Mouse (Mus musculus) megakaryocyte, embryonic 14.5 days (primary cell): ENCODE data around the gene Msl1. TPM values are rescaled to one million over a fixed set of nuclear protein-coding genes. Genes with fewer than 3 reads are reported as not detected.

ENCODE experiments used
- H3K27me3 ChIP-seq: replicated peaks from 2 replicates; pipeline ENCODE3; 2012; ENCODE audit warnings: inconsistent platforms
- H3K36me3 ChIP-seq: replicated peaks from 2 replicates; pipeline ENCODE3; 2012; ENCODE audit warnings: low read length, inconsistent platforms, mixed read lengths
- H3K4me1 ChIP-seq: 2 replicates; pipeline ENCODE4 v1.6.1; 2012; ENCODE audit warnings: inconsistent platforms
- H3K4me3 ChIP-seq: replicated peaks from 2 replicates; pipeline ENCODE3; 2012; ENCODE audit warnings: moderate library complexity, mild to moderate bottlenecking, inconsistent platforms
- H3K9me3 ChIP-seq: 2 replicates; pipeline ENCODE4 v1.6.1; 2012; ENCODE audit warnings: inconsistent platforms
- FLI1 ChIP-seq: IDR thresholded peaks from 2 replicates; pipeline ENCODE4 v1.6.1; 2012; ENCODE audit warnings: low read length, inconsistent platforms, mixed read lengths
- GATA1 ChIP-seq: IDR thresholded peaks from 3 replicates; pipeline ENCODE4 v1.6.1; 2012; ENCODE audit warnings: mixed read lengths, low read length, inconsistent platforms, borderline replicate concordance
- polyA plus RNA-seq: library from polyadenylated mRNA; stranded (reverse); fragments of >175 nt; gene quantifications from 2 replicates; pipeline ENCODE4 v1.2.3, GENCODE M21; 2012; ENCODE audit warnings: low replicate concordance; ENCODE audit not compliant: insufficient read depth

Msl1 gene
- polyA plus RNA-seq, 1 experiment: 30.0 TPM

DNA sequence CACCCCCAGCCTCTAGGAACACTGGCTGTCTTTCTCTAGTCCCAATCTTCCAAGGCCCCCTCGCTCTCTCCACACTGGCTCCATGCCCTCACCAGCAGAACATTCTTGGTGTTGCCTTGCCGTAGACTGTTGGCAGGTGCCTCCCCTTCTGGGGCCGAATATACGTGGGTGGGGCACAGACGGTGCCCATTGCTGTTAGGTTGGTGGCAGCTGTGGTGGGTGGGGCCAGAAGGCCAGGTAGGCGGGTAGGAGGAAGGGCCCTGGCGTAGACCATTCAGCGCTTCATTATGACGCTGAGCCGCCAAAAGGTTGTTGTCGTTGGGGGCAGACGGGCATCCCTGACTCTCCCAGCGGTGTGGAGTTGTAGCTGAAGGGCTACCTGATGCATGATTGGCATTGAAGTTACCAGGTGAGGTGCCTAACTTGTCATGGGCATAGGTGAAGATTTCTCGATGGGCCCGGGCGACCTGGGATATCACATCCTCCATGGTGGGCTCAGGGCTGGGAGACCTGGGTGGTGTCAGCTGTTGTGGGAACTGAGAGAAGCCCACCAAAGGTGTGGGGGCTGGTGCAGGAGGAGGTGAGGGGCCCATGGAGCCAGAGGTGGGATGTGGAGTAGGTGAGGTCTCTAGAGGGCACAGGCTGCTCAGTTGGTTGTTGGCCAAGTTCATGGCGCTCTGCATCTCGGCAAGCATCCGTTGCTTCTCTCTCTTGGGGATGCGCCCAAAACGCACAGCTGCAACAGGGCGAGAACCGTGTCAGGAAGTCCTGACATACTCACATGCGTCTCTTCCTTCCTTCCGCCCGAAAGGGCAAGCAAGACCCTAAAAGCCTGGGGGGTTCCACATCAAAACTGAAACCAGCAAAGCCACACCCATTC lies 25.0 kb upstream of the Msl1 start:
- Histone ChIP-seq H3K36me3 (peaks cover 63% of the 10 kb centered on the region), H3K4me1 (peaks cover 99% of the 10 kb centered on the region), H3K27me3 (no peaks in the 10 kb centered on the region), H3K4me3 (no peak overlapping the region), H3K9me3 (no peaks in the 10 kb centered on the region)
- TF ChIP-seq GATA1 (no peak), FLI1 (no peak)

DNA sequence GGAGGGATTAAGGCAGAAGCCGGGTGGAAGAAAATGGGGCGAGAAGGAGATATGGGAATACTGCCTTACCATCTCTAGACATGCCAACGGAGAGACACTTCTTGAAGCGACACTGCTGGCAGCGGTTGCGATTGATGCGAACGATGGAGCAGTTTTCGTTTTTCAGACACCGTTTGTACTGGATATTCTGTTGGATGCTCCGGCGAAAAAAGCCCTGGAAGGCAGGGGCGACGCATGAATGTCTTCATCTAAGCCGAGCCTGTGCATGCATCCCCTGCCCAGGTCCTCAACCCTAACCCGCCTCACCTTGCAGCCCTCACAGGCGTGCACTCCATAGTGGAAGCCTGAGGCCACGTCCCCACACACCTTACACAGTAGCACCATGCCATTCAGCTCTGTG lies 24.2 kb upstream of the Msl1 start:
- Histone ChIP-seq H3K36me3 (peaks cover 56% of the 10 kb centered on the region), H3K27me3 (no peaks in the 10 kb centered on the region), H3K4me1 (peaks cover 99% of the 10 kb centered on the region), H3K4me3 (peak overlapping the region; percentile 51), H3K9me3 (no peaks in the 10 kb centered on the region)
- TF ChIP-seq FLI1 (no peak), GATA1 (no peak)

DNA sequence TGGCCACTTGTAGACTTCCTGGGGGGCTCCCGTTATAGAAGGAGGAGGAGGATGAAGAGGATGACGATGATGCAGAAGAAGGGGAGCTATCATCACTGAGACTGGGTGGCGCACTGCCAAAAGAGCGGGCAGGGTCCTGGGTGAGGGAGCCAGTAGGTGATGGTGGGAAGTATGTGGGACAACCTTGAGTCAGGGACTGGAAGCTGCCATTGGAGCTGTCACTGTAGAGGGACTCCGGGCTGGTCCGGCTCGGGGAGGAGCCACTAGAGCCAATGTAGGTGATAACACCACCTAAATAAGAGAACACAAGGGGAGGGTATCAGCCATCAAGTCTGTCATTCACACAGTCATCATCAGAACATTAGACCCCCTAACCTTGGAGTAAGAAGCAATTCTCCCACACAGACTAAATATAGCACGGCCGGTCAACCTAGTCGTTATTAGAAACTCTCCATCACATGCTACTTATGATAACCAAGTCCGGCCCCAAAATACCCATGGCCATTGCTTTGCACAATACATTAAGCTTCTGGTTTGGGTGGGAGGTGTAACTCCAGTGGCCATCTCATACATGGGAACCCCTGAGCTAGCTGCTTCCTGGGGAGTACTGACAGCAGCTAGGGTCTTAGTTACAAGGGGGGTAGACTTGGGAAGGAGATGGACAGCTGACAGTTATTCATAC lies 23.3 kb upstream of the Msl1 start:
- Histone ChIP-seq H3K4me3 (peak overlapping the region; percentile 92), H3K27me3 (no peaks in the 10 kb centered on the region), H3K9me3 (no peaks in the 10 kb centered on the region), H3K36me3 (peaks cover 49% of the 10 kb centered on the region), H3K4me1 (peaks cover 99% of the 10 kb centered on the region)
- TF ChIP-seq GATA1 (no peak), FLI1 (no peak)

DNA sequence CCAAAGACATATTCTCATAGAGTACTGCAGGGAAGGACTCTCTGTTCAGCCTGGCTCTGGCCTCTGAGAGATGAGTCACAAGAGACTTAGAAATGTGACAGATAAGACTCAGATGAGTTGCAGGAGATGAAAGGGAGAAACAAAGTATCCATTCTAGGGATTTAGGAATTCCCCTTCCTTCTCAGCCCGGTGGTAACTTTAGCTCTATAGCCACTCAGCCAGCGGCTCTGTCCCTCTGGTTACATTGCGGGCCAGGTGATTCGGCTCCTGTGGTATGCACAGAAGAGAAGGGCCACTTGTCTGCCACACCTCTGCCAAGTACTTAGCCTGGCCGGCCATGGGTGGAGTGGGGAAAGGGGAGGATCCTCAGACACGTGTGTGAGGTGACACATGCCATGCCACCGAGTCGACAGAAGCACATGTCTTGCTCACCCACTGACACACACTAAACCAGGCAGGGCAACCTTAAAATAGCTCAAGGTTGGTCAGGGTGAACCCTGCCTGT lies 22.6 kb upstream of the Msl1 start:
- Histone ChIP-seq H3K4me1 (peaks cover 99% of the 10 kb centered on the region), H3K36me3 (peaks cover 45% of the 10 kb centered on the region), H3K4me3 (peak overlapping the region; percentile 92), H3K9me3 (no peaks in the 10 kb centered on the region), H3K27me3 (no peaks in the 10 kb centered on the region)
- TF ChIP-seq GATA1 (no peak), FLI1 (no peak)

DNA sequence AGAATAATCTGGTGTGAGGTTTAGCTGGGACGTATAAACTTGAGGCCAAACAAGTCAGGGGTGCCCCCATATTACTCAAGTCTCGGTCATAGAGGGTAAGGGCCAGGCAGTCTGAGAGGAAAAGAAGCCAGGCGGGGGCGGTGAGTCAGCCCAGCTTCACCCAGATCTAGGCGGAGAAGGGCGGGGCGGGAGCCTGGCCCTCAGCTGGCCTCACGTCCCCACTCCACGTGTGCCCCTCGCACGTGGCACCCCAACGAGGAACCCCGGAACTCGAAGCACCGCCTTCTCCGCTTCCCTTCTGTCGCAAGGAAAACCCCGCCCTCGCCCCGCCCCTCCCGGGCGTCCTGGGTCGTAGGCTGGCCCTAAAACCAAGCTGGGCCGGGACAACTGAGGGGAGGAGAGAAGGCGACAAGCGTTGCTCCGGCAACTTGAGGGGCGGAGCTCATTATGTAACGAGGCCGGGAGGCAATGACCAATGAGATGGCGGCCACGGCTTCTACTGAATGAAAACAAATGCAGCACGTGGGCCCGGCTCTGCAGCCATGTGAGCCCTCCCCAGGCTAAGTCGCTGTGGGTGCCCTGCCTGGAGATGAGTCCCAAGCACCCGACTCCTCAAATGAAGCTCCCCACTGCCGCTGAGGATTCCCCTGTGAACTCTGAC lies 21.6 kb upstream of the Msl1 start:
- no peaks in the 10 kb centered on the region for H3K27me3 ChIP-seq
- H3K36me3 ChIP-seq: peaks cover 35% of the 10 kb centered on the region
- no peaks in the 10 kb centered on the region for H3K9me3 ChIP-seq
- TF ChIP-seq FLI1 (no peak), GATA1 (no peak)
- peaks cover 97% of the 10 kb centered on the region for H3K4me1 ChIP-seq
- H3K4me3 ChIP-seq: peak overlapping the region; percentile 92

DNA sequence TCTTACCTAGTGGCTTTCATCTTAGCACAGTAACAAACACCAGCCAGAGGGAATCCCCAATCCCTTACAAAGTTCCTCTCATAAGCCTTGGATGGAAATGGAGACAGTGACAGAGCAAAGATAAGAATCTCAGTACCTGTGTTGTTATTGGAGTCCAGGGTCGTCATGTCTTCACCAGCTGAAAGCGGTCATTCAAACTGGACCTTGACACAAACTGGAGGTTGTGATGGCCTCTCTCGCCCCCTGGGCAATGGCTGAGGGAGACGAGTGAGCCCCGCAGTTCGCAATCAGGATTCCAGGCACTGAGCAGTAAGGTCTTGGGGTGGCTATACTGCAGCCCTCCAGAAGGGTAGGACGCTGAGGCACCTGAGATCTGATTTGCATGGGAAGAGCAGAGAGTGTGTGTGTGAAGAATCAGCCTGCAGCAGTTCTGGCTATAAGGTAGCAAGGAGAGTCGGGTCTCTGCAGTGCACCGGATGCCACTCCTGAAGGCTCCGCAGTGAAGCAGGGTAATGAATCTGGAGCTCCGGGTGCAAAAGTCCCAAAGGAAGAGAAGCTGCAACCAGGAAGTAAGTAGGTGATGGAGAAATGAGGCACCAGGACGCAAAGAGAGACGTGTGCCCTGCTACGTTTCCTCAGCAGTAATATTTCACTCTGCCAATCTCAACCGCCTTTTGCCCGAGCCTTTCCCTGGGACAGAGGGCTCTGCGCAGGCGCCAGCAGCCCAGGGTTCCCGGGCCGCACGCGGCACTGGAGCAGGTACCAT lies 20.6 kb upstream of the Msl1 start, which contains the start of gene Nr1d1:
TSS of gene Nr1d1 (minus strand) at position 752 of the 766 bp plus-strand sequence.
- Histone ChIP-seq H3K4me1 (peaks cover 93% of the 10 kb centered on the region), H3K9me3 (no peaks in the 10 kb centered on the region), H3K4me3 (peak within 1 kb of the TSS; percentile 92), H3K36me3 (peaks cover 26% of the 10 kb centered on the region), H3K27me3 (no peaks in the 10 kb centered on the region)
- TF ChIP-seq FLI1: no peak
- TF ChIP-seq GATA1: no peak

- TF ChIP-seq FLI1 (no peak), GATA1 (no peak)
- Histone ChIP-seq H3K4me3 (peak overlapping the region; percentile 92), H3K27me3 (no peaks in the 10 kb centered on the region), H3K36me3 (peaks cover 19% of the 10 kb centered on the region), H3K9me3 (no peaks in the 10 kb centered on the region), H3K4me1 (peaks cover 91% of the 10 kb centered on the region)
These were observed 19.8 kb upstream of the Msl1 start for GRCm38 (mm10) chr11:98775348-98776051.

DNA sequence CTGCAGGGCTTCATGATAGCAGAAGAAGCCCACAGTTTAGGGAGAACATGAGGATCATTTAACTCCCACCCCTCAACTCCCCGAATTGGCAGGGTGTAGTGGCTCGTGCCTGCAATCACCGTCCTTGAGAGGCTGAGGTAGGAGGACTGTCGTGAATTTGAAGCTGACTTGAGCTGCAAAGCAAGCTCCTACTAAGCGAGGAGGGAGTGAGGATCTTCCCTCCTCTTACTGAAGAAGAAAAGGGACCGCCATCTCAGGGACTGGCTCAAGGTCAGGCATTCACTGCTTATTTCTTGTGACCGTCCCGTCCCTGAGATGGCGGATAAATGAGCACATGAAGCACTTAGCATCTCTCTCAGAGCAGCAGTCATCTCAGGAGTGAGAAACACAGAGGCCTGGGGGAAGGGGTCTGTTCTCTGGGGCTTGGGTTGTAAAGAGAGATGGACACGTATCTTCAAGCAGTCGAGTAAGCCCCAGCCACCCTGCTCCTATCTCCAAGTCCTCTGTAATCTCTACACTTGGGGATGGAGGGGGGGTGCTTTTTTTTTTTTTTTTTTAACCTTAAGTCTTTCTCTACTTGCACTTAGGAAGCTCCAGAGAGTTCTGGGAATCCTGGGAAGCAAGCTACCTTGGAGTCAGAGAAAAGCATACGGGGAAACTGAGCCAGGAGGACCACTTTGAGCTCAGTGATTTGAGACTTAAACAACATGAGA lies 19.1 kb upstream of the Msl1 start:
- Histone ChIP-seq H3K4me3 (peak overlapping the region; percentile 92), H3K4me1 (peaks cover 85% of the 10 kb centered on the region)
- TF ChIP-seq GATA1: no peak
- no peak for TF ChIP-seq FLI1

More for the DNA sequence above, 19.1 kb upstream of the Msl1 start:
- H3K36me3 ChIP-seq: peaks cover 12% of the 10 kb centered on the region
- H3K27me3 ChIP-seq: no peaks in the 10 kb centered on the region
- H3K9me3 ChIP-seq: no peaks in the 10 kb centered on the region
